Mouse (Mus musculus) c-Kit-positive CD71-positive TER-119-positive erythroid progenitor cells, embryonic 14.5 days (primary cell): ENCODE measurements around the gene Olfr1269.

Experiments used
- DNase-seq: peaks from one replicate; pipeline ENCODE4 v3.0.0-alpha.2; 2013; ENCODE audit warnings: low spot score

Olfr1269 gene

DNA sequence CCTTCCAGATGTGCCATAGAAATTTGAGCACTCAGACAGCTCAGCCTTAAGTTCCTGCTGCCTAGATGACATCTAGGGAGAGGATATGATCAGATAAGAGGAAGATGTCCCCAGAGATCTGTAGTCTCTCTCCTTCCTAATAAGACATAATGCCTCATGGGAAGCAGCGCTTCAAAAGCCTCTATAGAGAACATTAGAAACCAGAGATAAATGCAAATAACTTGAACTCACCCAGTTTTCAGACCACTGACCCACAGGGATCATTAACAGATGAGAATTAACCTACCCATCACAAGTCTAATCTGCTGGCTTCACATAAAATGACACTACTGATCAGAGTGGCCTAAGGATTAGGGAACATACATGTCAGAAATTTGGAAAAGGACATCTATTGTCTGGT lies at the start of gene Olfr1269:
Gene Olfr1269 (minus strand): TSS at position 101 of the 400 bp plus-strand sequence.
- no peak for DNase-seq

DNA sequence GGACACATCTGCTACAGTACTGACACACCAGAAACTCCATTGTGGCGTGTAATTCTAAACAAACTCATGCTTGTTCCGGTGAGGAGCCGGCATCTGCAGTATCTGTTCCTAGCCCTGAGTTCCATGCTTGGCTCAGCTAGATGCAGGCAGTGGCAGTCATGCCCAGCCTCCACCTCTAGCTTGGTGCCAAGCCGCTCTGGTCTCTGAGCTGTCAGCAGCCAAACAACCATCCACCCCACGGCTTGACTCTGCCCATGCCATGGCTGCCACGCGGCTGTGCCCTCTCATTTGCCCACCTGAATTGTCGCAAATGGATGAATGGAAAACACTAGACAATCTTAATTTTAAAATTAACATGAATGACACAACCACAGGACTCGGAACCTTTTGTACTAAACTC lies 32.7 kb upstream of the Olfr1269 start:
- DNase-seq: no peak

DNA sequence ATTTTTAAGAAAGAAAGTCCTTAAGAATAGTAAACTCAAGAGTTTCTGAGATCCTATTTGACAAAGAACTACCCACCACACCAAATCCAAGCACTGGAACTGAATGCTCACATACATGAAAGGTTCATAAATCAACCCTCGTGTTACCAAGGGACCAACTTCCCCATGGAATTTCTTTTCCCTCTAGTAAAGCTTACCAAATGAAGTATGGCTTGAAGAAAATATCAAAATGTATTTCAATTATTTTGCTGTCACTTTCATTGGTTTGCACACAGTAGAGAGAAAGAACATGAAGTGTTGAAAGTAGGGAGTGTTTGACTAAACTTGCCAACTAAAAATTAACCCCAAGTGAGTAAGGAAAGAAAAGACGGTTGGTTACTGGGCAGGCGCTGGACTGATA lies 31.8 kb upstream of the Olfr1269 start, which contains the start of gene Olfr1270:
Gene Olfr1270 (minus strand): TSS at position 101 of the 400 bp plus-strand sequence.
- no peak for DNase-seq

DNA sequence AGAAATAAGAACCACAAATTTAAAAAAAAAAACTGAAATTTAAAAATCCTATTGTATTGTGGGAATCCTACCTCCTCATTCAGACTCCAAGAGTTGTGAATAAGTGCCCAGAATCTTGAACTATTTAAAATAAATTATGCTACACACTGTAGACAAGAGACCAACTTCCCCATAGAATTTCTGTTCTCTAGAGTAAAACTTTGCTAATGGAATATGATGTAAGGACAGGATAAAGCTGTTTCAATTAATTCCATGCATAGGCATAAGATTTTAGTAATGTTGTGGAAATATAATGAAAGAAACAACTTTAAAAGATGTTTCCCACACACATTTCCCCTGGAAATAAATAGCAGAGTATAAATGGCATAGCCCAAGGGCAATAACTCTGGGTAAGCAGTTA lies 21.0 kb upstream of the Olfr1269 start, which contains the start of gene Olfr32:
Gene Olfr32 (minus strand): TSS at position 101 of the 400 bp plus-strand sequence.
- no peak for DNase-seq

DNA sequence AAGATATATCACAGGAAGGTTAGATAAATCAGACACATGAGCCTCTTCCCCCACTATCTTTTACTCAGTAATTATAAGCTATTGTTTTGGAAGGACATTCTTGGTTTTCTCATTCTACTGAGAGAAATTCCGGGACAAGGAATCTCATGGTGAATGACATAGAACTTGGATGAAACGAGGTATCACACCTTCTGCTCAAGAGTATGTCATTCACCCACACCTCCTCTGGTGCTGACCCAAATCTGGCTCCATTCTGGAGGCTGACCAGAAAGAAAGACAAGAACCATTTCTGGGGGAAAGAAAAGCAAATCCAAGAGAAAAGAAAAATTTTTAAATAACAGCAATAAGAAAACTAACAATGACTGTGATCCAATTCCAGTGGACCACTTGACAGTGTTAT lies 51.1 kb downstream of the Olfr1269 start:
- DNase-seq: no peak
